ENCODE assay signal across 11 mouse cellular contexts in genomic region chr9:31282536-31282935, GRCm38 (mm10). TPM values are rescaled to one million over a fixed set of nuclear protein-coding genes. Genes with fewer than 3 reads are reported as not detected.
DNase-seq lines count a peak whose midpoint lies in the region; ATAC-seq and TF ChIP-seq lines count a peak whose summit lies in the region.
"Had no signal": no experiment of that assay in that cellular context is flagged by ENCODE, and none has a peak within 500 bp of the region (broad histone marks: within the 10 kb centered on the region; RNA-seq: fewer than 3 reads in every experiment).

No protein-coding gene starts in this region.

- H3K9ac ChIP-seq in heart, embryonic 13.5 days, result peak overlapping the region; percentile 98
- peak overlapping the region; percentile 60 for H3K9ac ChIP-seq in neural tube, embryonic 13.5 days
- H3K9ac ChIP-seq in lung, postnatal 0 days (replicated peaks; ENCODE audit: low read depth), result no peak overlapping the region

- no peaks in the 10 kb centered on the region for H3K9me3 ChIP-seq in heart, embryonic 13.5 days
- no peaks in the 10 kb centered on the region for H3K9me3 ChIP-seq in embryonic facial prominence, embryonic 10.5 days
- H3K9me3 ChIP-seq in neural tube, embryonic 13.5 days, result no peaks in the 10 kb centered on the region
- no peaks in the 10 kb centered on the region for H3K9me3 ChIP-seq in lung, postnatal 0 days (ENCODE audit: low read length)

- H3K4me2 ChIP-seq in heart, embryonic 13.5 days, result peak overlapping the region; percentile 72; the same call in 1 of the 2 replicates
- peak overlapping the region; percentile 77 for H3K4me2 ChIP-seq in neural tube, embryonic 13.5 days
- no peak overlapping the region for H3K4me2 ChIP-seq in lung, postnatal 0 days (replicated peaks; ENCODE audit: low read depth, low read length)

- H3K27me3 ChIP-seq in heart, embryonic 13.5 days (replicated peaks), result no peaks in the 10 kb centered on the region
- H3K27me3 ChIP-seq in embryonic facial prominence, embryonic 10.5 days (replicated peaks; ENCODE audit: low read depth, poor library complexity, severe bottlenecking), result no peaks in the 10 kb centered on the region
- no peaks in the 10 kb centered on the region for H3K27me3 ChIP-seq in neural tube, embryonic 13.5 days
- no peaks in the 10 kb centered on the region for H3K27me3 ChIP-seq in lung, postnatal 0 days (replicated peaks; ENCODE audit: insufficient read depth, low read length)
- H3K27me3 ChIP-seq: CH12.LX had no signal

- no peak for TF ChIP-seq POLR2A in lung, adult 2 months (IDR thresholded peaks at IDR 0.05; ENCODE audit: borderline replicate concordance, extremely low read depth, low read depth, low read length)

- 51% methylated on average over 4 of the region's 4 CpGs for WGBS in heart, embryonic 13.5 days
- WGBS in embryonic facial prominence, embryonic 10.5 days, result 36% methylated on average over 4 of the region's 4 CpGs
- WGBS in neural tube, embryonic 13.5 days, result 24% methylated on average over 4 of the region's 4 CpGs
- WGBS in lung, postnatal 0 days, result 56% methylated on average over 4 of the region's 4 CpGs
- 68% methylated on average over 4 of the region's 4 CpGs for WGBS in lung, adult 2 months

- no peak for ATAC-seq in heart, embryonic 13.5 days (ENCODE audit: extremely low read depth, insufficient number of reproducible peaks, low FRiP score, low TSS enrichment)
- no peak for ATAC-seq in neural tube, embryonic 13.5 days (ENCODE audit: low read depth)
- ATAC-seq in lung, postnatal 0 days, result no peak

- DNase-seq in heart, postnatal 36 days, result no peak
- DNase-seq in embryonic facial prominence, embryonic 10.5 days (ENCODE audit: low spot score), result peak; percentile 19
- DNase-seq in induced T-regulatory cell, adult 2 months (ENCODE audit: low read depth), result peak; percentile 27
- no peak for DNase-seq in right cerebral cortex, postnatal 36 days (ENCODE audit: low spot score in 2 of 2)
- no peak for DNase-seq in lung, postnatal 0 days (ENCODE audit: low spot score)
- DNase-seq in lung, adult 2 months, result no peak
- DNase-seq: gastrocnemius, postnatal 10 days; right cerebral cortex, adult 18-20 months had no signal

- intact Hi-C loops in heart, postnatal 36 days (cut with DNase I), result loop anchor here (5.0 kb wide), 2 partner anchors 130 to 250 kb away; partner anchors contain the start of gene Zbtb44

- H3K4me1 ChIP-seq in heart, embryonic 13.5 days, result peaks cover 27% of the 10 kb centered on the region
- peaks cover 28% of the 10 kb centered on the region for H3K4me1 ChIP-seq in embryonic facial prominence, embryonic 10.5 days
- H3K4me1 ChIP-seq in neural tube, embryonic 13.5 days (replicated peaks), result peaks cover 30% of the 10 kb centered on the region
- H3K4me1 ChIP-seq in lung, postnatal 0 days (ENCODE audit: insufficient read depth, low read depth, low read length), result peaks cover 5% of the 10 kb centered on the region; the same call in 1 of the 2 replicates
- peaks cover 4% of the 10 kb centered on the region for H3K4me1 ChIP-seq in lung, adult 2 months (ENCODE audit: control insufficient read depth, insufficient read depth, low read length)

- H3K27ac ChIP-seq in heart, embryonic 13.5 days (replicated peaks), result no peak overlapping the region
- H3K27ac ChIP-seq in embryonic facial prominence, embryonic 10.5 days (replicated peaks), result peak overlapping the region; percentile 100
- peak overlapping the region; percentile 100 for H3K27ac ChIP-seq in neural tube, embryonic 13.5 days (replicated peaks)
- H3K27ac ChIP-seq in lung, postnatal 0 days (ENCODE audit: low read length), result no peak overlapping the region

- H3K4me3 ChIP-seq in heart, embryonic 13.5 days, result peak overlapping the region; percentile 87; the same call in 1 of the 2 replicates
- peak overlapping the region; percentile 90; the same call in 1 of the 2 replicates for H3K4me3 ChIP-seq in embryonic facial prominence, embryonic 10.5 days
- H3K4me3 ChIP-seq in neural tube, embryonic 13.5 days, result peak overlapping the region; percentile 84
- H3K4me3 ChIP-seq in lung, postnatal 0 days (ENCODE audit: low read depth, low read length), result no peak overlapping the region
- H3K4me3 ChIP-seq in lung, adult 2 months (replicated peaks; ENCODE audit: extremely low read depth, low read depth, low read length), result no peak overlapping the region

- no peak for TF ChIP-seq CTCF in lung, postnatal 0 days (IDR thresholded peaks at IDR 0.05)
- TF ChIP-seq CTCF in lung, adult 2 months (IDR thresholded peaks at IDR 0.05; ENCODE audit: insufficient read depth, low read length), result no peak

- TF ChIP-seq EP300 in lung, postnatal 0 days (IDR thresholded peaks at IDR 0.05), result no peak

- no peaks in the 10 kb centered on the region for H3K36me3 ChIP-seq in heart, embryonic 13.5 days
- H3K36me3 ChIP-seq in embryonic facial prominence, embryonic 10.5 days (replicated peaks), result peaks cover 18% of the 10 kb centered on the region
- H3K36me3 ChIP-seq in neural tube, embryonic 13.5 days, result no peaks in the 10 kb centered on the region
- H3K36me3 ChIP-seq in lung, postnatal 0 days (ENCODE audit: insufficient read depth, low read length), result no peaks in the 10 kb centered on the region

RNA-seq across cellular contexts. Expression of gene Prdm10, which starts 2.2 kb away (rescaled TPM):
- polyA plus RNA-seq in heart, embryonic 13.5 days (2015; fragmentation: Nextera tagmentation; extraction: Ambion mirVana), result 3.6 and 4.1 TPM in 2 replicates
- total RNA-seq in heart, postnatal 36 days (2021), result 1 to 10 TPM; 4.2 to 4.7 TPM
- polyA plus RNA-seq in embryonic facial prominence, embryonic 10.5 days (2016; fragmentation: Nextera tagmentation; extraction: Ambion mirVana), result 8.1 and 8.3 TPM in 2 replicates
- polyA plus RNA-seq in neural tube, embryonic 13.5 days (2015; fragmentation: Nextera tagmentation; extraction: Ambion mirVana), result 6.1 and 7.5 TPM in 2 replicates
- 1.2 and 1.5 TPM in 2 replicates for polyA plus RNA-seq in lung, postnatal 0 days (2015; fragmentation: Nextera tagmentation; extraction: Ambion mirVana)
- polyA plus RNA-seq in lung, adult 2 months (2012; rRNA removed), result 6.3 and 7.3 TPM in 2 replicates

Comparison
In these comparisons a context has a peak if more than half of its experiments do, and no peak if none do; other contexts are left out.
1. H3K27ac ChIP-seq: peak in embryonic facial prominence, embryonic 10.5 days (single experiment) and neural tube, embryonic 13.5 days (single experiment); none in heart, embryonic 13.5 days (single experiment) and lung, postnatal 0 days (single experiment).
2. H3K4me3 ChIP-seq: peak in heart, embryonic 13.5 days (single experiment), embryonic facial prominence, embryonic 10.5 days (single experiment) and neural tube, embryonic 13.5 days (single experiment); none in lung, postnatal 0 days (single experiment) and lung, adult 2 months (single experiment).
3. DNase-seq: peak in embryonic facial prominence, embryonic 10.5 days (single experiment) and induced T-regulatory cell, adult 2 months (single experiment); none in heart, postnatal 36 days (0 of 2), right cerebral cortex, postnatal 36 days (0 of 2), lung, postnatal 0 days (single experiment) and lung, adult 2 months (single experiment).